Mouse (Mus musculus) liver, adult 2 months (tissue): ENCODE results near the gene Slc12a1. TPM values are rescaled to one million over a fixed set of nuclear protein-coding genes. Genes with fewer than 3 reads are reported as not detected.

Experiments used
- DNase-seq: peaks from one replicate; pipeline ENCODE4 v3.0.0-alpha.2; 2011; ENCODE audit warnings: low read depth, low spot score; ENCODE audit errors: extremely low read depth
- H3K27ac ChIP-seq: fragments of 200-500 bp; replicated peaks from 2 replicates; pipeline ENCODE4 v1.5.1; 2012; ENCODE audit warnings: low read depth, mild to moderate bottlenecking, control low read depth, inconsistent platforms, low read length; ENCODE audit not compliant: insufficient read depth
- H3K27me3 ChIP-seq: fragments of 200-500 bp; 2 replicates; pipeline ENCODE4 v1.6.1; 2012; ENCODE audit warnings: mild to moderate bottlenecking, moderate library complexity, low read length, inconsistent platforms; ENCODE audit not compliant: control insufficient read depth, insufficient read depth
- H3K36me3 ChIP-seq: fragments of 200-500 bp; 2 replicates; pipeline ENCODE4 v1.6.1; 2012; ENCODE audit warnings: low read length, inconsistent platforms; ENCODE audit not compliant: control insufficient read depth, insufficient read depth
- H3K4me1 ChIP-seq: fragments of 200-500 bp; 2 replicates; pipeline ENCODE4 v1.6.1; 2011; ENCODE audit warnings: low read length; ENCODE audit not compliant: control insufficient read depth, insufficient read depth
- H3K4me3 ChIP-seq: fragments of 200-500 bp; 2 replicates; pipeline ENCODE4 v1.5.1; 2011; ENCODE audit warnings: low read depth, mild to moderate bottlenecking, control low read depth, low read length, moderate library complexity; ENCODE audit not compliant: insufficient read depth
- H3K79me2 ChIP-seq: fragments of 200-500 bp; 2 replicates; pipeline ENCODE4 v1.6.1; 2012; ENCODE audit warnings: inconsistent platforms, mild to moderate bottlenecking, low read length, moderate library complexity; ENCODE audit not compliant: control insufficient read depth, insufficient read depth
- H3K9ac ChIP-seq: fragments of 200-500 bp; 2 replicates; pipeline ENCODE4 v1.6.1; 2012; ENCODE audit warnings: low read depth, mild to moderate bottlenecking, control low read depth, inconsistent platforms, low read length
- CTCF ChIP-seq: fragments of 200-500 bp; IDR thresholded peaks from 2 replicates; pipeline ENCODE4 v1.5.1; 2011; ENCODE audit warnings: low read depth, low read length, control low read depth
- POLR2A ChIP-seq: fragments of 200-500 bp; IDR thresholded peaks from 2 replicates; pipeline ENCODE4 v1.6.1; 2011; ENCODE audit warnings: low read length, control low read depth; ENCODE audit not compliant: insufficient read depth; ENCODE audit errors: extremely low read depth
- WGBS: fragments of 180-500 bp; shearing (Covaris S2); methylation state at CpG from one replicate; pipeline ENCODE4 v1.1.7; 2018; 5-methylcytosine and 5-hydroxymethylcytosine counted together
- polyA plus RNA-seq: library from polyadenylated mRNA; depleted of rRNA; stranded (reverse); fragments of >200 nt; gene quantifications from 2 replicates; pipeline ENCODE4 v1.2.3, GENCODE M21; 2012
- total RNA-seq: library from RNA; depleted of rRNA; stranded (reverse); fragments of >200 nt; gene quantifications from 2 replicates; pipeline ENCODE4 v1.2.3, GENCODE M21; 2014

Slc12a1 gene
- total and polyA plus RNA-seq, 2 experiments: not detected

- H3K79me2 ChIP-seq: no peaks in the 10 kb centered on the region
- no peaks in the 10 kb centered on the region; the same call in 1 of the 2 replicates for H3K27me3 ChIP-seq
- 73% methylated on average over 10 of the region's 10 CpGs for WGBS
- H3K27ac ChIP-seq: no peak overlapping the region
- TF ChIP-seq CTCF: no peak
- TF ChIP-seq POLR2A: no peak
- no peaks in the 10 kb centered on the region for H3K4me1 ChIP-seq
- no peak for DNase-seq
- H3K9ac ChIP-seq: no peak overlapping the region
- H3K4me3 ChIP-seq: no peak overlapping the region
- no peaks in the 10 kb centered on the region for H3K36me3 ChIP-seq
Observed at GRCm38 (mm10) chr2:125211831-125212510, 59.7 kb downstream of the Slc12a1 start.

DNA sequence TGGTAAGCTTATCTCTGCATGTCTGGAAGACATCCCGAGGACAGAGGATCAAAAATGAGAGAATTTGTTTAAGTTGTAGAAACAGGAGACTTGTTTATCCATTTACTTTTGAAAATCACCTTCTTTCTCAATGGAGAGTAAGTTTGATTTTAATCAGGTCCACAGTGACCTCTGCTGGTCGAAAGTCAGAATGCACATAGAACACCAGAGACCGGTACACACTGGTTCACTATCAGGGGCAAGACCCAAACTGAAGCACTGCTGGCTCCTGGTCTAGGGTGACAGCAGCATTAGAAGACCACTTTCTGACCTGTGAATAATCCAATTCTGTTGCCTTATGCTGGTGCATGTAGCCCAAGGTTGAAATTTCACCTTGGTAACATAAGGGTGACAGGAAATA, 62.3 kb downstream of the Slc12a1 start:
- peak; percentile 39 for DNase-seq
- Histone ChIP-seq H3K27me3 (no peaks in the 10 kb centered on the region), H3K9ac (no peak overlapping the region; the same call in 1 of the 2 replicates), H3K36me3 (no peaks in the 10 kb centered on the region), H3K4me1 (no peaks in the 10 kb centered on the region), H3K4me3 (no peak overlapping the region), H3K79me2 (no peaks in the 10 kb centered on the region), H3K27ac (no peak overlapping the region)
- no peak for TF ChIP-seq POLR2A
- peak; percentile 52 for TF ChIP-seq CTCF
- 2% methylated on average over 3 of the region's 3 CpGs for WGBS

DNA sequence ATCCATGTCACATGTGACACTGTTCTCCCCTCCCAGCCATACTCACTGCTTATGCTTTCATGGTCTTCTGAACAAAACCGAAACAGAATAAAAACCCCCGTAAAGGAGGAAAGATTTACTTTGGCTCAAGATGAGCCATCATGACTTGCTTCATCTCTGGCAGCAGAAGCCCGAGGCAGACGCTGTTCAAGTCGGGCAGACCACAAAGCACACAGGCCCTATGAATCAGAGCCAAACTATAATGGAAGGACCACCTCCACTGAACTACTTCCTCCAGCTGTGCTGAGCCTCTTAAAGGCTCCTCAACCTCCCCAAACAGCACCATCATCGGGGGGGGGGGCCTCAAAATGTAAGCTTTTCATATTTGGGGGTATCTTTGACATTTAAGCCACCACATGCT, 65.0 kb downstream of the Slc12a1 start:
- Histone ChIP-seq H3K4me3 (no peak overlapping the region), H3K27ac (no peak overlapping the region), H3K9ac (no peak overlapping the region), H3K36me3 (no peaks in the 10 kb centered on the region), H3K79me2 (no peaks in the 10 kb centered on the region), H3K27me3 (no peaks in the 10 kb centered on the region), H3K4me1 (no peaks in the 10 kb centered on the region)
- 72% methylated on average over 6 of the region's 6 CpGs for WGBS
- TF ChIP-seq POLR2A (no peak), CTCF (no peak)
- DNase-seq: no peak

- TF ChIP-seq CTCF: no peak
- no peak for TF ChIP-seq POLR2A
- Histone ChIP-seq H3K4me3 (no peak overlapping the region), H3K9ac (no peak overlapping the region), H3K79me2 (no peaks in the 10 kb centered on the region), H3K36me3 (no peaks in the 10 kb centered on the region), H3K27ac (no peak overlapping the region), H3K27me3 (no peaks in the 10 kb centered on the region), H3K4me1 (no peaks in the 10 kb centered on the region)
- 86% methylated on average over 1 of the region's 1 CpGs for WGBS
- DNase-seq: no peak
Observed at GRCm38 (mm10) chr2:125218566-125218965, 66.3 kb downstream of the Slc12a1 start.

DNA sequence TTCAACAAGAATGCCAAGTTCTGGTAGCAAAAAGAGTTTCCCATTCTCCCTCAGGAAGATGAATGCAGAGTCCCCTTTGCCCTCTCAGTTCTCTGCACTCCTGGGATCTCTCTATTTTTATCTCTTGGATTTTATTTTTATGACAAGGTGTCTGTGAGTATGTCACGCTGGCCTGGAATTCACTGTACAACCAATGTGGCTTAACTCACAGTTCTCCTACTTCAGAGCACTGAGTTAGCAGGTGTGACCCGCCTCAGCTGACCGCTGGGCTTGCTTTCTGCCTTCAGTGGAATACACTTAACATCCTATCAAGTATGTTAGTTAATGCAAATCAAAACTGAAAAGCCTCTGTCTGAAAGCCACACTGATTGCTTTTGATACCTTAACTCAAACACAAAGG, 67.0 kb downstream of the Slc12a1 start:
- TF ChIP-seq CTCF (no peak), POLR2A (no peak)
- no peaks in the 10 kb centered on the region for H3K79me2 ChIP-seq
- H3K4me3 ChIP-seq: no peak overlapping the region
- no peaks in the 10 kb centered on the region for H3K36me3 ChIP-seq
- no peaks in the 10 kb centered on the region for H3K4me1 ChIP-seq
- no peak overlapping the region for H3K9ac ChIP-seq
- 89% methylated on average over 3 of the region's 3 CpGs for WGBS
- DNase-seq: no peak
- no peak overlapping the region for H3K27ac ChIP-seq
- H3K27me3 ChIP-seq: no peaks in the 10 kb centered on the region

- Histone ChIP-seq H3K27me3 (no peaks in the 10 kb centered on the region), H3K9ac (no peak overlapping the region), H3K27ac (no peak overlapping the region), H3K79me2 (no peaks in the 10 kb centered on the region), H3K4me1 (no peaks in the 10 kb centered on the region), H3K4me3 (no peak overlapping the region), H3K36me3 (no peaks in the 10 kb centered on the region)
- DNase-seq: no peak
- TF ChIP-seq CTCF: no peak
- TF ChIP-seq POLR2A: no peak
- WGBS: 95% methylated on average over 1 of the region's 1 CpGs
Observed at GRCm38 (mm10) chr2:125221673-125222072, 69.4 kb downstream of the Slc12a1 start.
